Mouse (Mus musculus) right cerebral cortex, postnatal 10 days (tissue): ENCODE results near the gene Msantd3.

Experiments
- DNase-seq, 2 experiments: peaks; one replicate each; pipeline ENCODE4 v3.0.0; 2021; ENCODE audit warnings: low spot score in 2 of 2

Msantd3 gene

DNA sequence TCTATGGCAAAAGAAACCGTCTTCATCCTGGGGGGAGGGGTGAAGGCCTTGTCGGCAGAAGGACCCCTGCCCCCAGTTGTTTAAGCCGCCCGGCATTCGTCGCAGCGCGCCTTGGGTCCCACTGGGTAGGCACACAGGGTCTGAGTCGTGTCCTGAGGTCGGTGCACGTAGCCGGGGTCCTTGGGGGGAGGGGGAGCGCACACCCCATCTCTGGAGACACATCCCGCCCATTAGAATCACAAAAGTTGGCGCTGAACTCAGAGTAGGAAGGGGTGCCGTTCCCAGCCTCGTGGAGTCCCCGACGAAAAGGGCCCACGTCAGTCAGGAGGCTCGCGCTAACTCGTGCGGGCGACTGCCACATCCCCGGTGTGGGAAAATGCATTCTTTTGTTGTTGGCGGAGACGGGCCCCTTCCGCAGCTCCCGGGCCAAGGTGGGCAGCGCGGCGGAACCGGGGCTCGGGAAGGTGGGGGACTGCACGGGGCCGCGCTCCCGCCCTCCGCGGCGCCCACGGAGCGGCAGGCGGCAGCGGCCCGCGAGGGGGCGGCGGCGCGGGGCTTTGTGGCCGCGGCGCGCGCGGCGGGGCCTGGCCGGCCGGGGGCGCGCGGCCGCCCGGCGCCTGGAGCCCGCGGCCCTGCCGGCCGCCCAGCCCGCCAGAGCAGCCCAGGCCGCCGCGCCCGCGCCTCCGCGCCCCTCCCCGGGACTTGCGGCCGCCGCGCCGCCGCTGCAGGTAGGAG lies at the start of gene Msantd3:
Gene Msantd3 (plus strand): TSS at position 95 of the 735 bp plus-strand sequence.
- peak; percentile 61 to 68 for DNase-seq

DNA sequence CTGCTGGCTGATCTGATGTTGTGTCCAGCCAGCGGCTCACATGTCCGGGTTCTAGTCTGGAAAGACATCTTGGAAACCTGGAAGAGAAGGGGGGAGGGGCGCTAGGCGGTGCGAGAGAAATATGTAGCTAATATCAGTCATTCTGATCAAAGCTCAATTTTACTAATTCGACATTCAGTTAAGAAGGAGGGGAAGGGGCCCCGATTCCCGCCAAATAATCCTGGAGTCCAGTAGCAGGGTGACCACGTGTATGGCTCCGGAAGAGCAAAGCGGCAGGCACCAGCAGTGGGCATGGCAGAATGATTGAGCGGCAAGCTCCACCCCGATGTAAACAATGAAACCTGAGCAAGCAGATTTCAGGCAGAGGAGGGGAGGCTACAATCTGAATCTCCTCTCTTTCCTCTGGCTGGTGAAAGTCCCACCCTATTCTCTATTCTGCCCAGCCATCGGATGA lies 48.4 kb upstream of the Msantd3 start:
- no peak for DNase-seq

DNA sequence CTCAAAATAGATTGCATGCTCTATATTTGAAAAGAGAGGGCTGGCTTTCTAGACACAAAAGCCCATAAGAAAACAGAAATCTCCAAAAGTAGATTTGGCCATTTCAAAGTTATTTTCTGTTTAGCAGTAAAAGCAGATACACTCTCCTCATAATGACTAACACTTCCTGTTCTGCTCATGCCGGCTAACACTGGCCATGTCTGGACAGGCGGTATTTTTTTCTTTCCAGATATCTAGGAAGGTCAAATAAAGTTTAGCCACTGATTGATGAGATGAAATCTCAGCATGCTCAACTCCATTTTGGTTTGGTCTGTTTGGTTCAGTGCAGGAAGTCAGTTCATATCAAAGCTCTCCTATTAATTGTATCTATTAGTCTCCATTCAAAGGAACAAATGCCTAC lies 47.2 kb upstream of the Msantd3 start:
- DNase-seq, result no peak

DNA sequence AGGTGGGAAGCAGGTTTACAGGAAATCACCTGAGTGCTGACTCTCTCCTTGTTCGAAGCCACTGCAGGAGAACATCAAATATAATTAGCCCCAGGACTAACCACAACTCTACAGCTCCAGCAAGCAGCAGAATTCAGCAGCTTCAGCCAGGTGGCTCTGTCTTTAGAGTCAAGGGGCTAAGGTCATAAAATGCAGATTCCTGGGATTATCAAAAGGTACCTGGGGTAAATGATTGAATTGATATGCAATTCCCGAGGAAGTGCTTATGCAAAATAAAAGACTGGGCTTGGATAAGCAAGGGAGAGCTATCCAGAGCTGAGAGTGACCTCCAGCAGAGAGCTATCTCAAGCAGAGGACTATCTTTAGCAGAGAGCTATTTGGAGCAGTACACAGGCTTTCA lies 28.9 kb upstream of the Msantd3 start:
- DNase-seq, result no peak

DNA sequence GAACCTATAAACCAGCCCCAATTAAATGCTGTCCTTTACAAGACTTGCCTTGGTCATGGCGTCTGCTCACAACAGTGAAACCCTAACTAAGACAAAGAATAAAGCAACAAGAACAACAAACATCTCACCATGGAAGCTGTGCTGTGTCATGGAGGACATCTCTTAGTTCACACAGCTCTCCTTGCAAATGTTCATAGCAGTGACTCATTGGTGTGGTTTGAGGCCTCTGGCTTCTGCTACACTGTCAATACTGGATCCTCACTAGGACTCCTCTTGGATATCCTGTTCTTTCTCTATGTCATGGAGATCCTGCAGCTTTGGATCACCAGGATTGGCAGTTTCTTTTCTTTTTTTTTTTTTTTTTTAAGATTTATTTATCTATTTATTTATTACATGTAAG lies 10.2 kb upstream of the Msantd3 start:
- DNase-seq, result no peak

DNA sequence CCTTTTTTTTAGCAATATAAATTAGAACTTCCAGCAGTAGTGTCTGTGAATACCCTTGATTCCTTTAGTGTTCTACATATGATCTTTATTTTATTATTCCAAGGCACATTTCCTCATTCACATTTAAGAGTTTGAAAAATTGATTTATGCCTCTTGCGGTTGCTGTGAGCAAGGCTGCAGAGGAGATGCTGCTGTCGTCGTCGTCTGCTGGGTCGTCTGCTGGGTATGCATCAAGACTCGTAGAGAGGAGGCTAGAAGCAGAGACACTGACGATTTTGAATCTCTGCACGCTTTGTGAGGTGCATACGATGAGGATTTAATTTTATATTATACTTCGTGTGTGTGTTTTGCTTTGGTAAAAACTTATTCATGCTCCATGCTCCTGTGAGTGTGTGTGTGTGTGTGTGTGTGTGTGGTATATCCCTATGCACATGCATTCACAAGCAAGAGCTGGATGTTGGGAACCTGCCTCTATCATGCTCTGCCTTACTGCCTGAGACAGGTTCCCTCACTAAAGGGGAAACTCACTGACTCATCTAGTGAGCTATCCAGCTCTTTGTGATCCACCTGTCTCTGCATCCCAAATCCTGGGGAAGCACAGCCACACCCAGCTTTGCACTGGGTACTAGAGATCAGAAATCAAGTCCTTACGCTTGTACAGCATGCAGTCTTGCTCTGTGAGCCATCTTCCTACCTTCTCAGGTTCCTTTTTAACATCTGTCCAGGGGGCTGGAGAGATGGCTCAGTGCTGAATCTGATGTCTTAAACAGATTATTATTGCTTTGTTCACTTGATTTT lies 7.7 kb upstream of the Msantd3 start:
- DNase-seq, result no peak

DNA sequence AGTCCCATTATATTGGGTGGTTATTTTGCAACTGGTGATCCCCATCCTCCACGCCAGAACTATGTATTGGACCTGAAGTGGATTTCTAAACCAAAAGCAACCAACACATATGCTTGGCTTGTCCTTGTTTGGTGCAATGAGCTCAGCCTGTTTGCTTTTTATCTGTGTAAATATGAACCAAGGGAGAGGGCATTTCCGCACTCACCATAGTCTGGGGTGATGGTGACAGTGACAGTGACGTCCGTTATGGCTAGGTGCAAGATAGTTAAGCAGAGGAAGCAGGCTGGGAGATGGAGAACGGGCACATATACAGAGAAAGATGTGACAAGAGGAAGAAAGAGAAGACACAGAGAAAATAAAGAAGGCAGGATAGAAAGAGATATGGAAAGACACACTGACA lies 3.5 kb upstream of the Msantd3 start:
- DNase-seq, result no peak

DNA sequence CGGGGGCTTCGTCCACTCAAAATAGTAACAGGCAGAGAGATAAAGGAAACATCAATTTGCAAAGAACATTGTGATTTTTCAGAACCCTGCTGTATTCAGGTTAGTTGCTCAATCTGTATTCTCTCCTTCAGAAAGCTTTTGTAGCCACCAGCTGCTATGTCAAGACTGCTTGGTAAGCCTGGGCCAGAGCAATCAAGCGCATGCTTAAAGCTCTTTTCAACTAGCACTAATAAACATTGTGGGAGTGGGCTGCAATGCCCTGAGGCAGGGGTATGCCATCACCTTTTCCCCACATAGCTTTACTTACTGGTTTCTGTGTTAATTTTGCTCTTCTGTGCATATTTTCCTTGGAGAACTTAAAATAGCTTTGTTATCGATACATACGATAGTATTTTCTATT lies 2.7 kb upstream of the Msantd3 start:
- DNase-seq, result no peak

DNA sequence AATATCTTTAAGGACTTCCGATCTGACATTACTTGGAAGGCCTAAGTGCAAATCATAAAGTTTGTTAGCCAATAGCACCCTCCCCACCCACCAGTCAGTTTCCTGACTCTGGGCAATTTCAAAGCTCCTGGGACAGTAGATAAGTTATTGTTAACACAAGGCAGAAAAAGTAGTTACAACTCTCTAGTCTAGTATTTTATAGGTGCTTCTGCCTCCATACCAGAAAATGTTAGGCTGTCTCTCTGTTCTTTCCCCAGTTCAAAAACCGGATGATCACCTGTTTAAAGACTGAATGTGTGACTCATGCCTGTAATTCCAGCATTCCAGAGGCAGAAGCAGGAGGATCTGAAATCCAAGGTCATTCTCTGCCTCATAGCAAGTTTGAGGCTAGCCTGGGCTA lies 1.2 kb upstream of the Msantd3 start:
- DNase-seq, result no peak

DNA sequence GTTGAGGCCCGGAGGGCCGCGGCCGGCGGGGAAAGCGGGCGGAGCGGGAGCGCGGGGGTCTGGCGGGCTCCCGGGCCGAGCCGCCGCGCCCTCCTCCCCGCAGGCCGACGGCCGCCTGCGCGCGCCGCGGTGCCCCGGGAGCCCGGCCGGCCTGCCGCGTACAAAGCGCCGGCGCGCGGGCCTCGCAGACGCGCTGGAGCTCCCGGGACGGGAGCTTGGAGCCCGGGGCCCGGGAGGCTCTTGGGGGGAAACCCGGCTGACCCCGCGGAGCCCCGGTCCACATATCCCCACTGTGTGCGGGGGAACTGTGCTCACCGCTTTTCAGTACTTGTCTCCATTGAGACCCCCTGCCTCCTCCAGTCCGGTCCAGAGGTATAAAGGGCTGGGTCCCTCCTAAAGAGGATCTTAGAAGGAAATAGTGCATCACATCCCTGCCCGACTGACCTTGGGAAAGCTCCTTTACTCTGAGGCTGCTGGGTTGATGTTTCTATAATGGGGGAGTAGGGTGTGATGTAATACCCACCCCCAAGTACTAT lies 909 bp downstream of the Msantd3 start:
- peak in 1 of 2 experiments; percentile 34 for DNase-seq

DNA sequence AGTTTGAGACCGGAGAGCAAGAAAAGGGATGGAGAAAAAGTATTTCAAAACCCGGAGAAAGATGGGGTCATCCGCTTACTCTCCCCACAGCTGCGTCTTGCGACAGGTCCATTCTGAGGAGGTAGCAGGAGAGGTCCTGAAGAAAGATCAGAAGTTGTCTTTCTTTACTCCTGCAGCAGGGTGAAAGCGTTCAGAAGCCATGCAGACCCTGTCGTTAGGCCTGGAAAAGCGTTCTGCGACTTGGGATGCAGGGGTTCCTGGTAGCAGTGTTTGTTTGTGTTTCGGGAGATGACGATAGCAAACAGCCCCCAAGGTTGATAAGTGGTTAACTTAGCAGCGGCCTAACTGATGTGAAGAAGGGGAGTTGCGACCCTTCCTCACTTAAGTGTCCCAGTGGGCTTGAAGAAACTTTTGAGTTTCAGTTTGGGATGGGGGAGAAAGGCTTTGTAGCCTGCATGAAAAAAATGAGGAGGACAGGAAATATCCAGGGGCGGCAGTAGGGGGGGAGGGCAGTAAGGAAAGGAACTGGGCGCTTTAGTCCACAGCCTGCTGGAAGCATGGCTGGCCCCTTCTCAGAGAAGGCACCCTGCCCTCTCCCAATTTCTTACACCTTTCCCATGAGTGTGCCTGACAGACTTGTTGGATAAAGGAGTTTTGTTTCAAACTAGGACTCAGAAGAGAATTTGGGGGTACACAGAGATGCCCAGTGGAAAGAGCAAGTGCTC lies 2.0 kb downstream of the Msantd3 start:
- DNase-seq, result peak in 1 of 2 experiments; percentile 17

DNA sequence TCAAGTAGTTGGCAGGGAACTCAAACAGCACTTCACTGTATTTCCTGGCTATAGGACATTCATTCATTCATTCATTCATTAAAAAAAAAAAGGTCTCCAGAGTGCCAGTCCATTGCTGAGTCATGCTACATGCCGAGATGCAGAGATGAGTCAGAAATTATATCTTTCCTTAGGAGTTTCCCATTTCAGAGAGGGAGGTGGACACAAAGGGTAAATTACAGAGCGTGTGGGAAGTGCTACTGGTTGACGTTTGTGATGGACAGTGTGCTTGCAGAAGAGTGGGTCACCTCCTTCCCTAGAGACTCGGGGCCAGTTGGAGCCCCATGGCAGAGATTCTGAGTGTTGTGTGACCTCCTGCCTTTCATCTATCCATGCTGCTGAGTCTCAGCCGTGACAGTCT lies 2.6 kb downstream of the Msantd3 start:
- no peak for DNase-seq

DNA sequence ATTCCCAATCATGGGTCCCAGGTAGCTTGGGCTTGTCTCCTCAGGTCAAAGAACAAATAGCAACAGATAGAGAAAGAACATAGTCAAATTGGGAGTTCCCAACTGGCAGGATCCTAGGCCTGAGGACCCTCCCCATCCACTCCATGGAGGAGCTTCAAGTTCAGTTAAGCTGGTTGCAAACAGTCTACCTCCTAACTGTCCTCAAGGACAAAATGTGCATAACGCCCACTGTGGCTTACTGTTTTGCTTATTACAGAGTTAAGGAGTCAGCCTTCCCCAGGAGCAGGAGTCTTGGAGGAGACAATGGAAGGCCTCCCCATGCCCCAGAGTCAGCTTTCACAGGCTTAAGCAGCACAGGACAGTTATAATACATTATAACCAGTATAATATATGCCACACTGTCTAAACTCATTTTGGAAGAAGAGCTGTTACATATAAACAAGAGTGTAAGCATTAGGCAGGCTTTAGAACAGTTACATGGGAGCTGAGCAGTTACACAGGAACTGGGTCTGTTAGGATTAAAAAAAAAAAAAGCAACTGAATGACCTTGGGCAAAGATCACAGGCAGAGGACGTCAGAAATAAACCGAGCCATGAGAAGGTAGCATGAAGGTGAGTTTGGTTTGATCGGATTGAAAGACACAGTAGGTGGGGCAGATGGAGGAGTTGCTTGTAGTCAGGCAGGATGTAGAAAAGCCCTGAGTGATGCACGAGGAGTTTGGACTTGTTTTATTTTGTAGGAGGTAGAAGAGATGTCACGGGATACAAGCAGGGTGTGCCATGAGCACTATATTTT lies 3.5 kb downstream of the Msantd3 start:
- no peak for DNase-seq

DNA sequence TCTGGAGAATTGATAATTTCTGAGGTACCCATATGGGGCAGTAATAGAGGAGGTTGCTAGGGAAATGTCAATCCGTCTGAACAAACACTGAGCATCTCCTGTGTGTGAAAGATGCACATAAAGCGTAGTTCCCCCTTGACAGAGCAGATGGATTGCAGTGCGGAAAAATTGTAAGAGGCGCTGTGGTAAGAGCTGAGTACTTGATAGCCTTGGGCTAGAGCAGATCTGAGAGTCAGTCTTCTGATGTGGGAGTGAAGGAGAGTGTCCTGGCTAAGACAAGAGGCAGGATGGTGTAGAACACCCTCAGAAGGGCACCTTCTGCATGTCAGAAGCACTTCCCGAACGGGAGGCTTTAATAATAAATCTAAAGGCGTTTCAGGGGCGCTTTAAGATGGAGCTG lies 4.4 kb downstream of the Msantd3 start:
- peak in 1 of 2 experiments; percentile 11 for DNase-seq

DNA sequence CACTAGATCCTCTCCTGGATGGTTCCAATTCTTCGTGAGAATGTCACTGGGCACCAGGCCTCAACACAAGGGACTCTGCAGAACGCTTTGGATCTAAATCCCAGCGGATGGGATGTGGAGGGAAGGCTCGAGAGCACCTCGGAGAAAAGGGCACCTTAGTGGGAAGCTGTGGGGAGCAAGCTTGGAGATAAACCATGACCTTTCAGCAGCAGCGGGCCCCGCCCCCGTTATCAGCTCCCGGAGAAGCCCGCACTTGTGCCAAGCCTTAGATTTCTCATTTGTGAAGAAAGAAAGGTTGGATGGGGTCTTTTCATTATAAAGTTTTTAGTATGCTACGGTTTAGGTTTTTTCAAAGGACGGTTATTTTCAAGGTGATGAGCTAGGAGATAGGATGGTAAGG lies 6.2 kb downstream of the Msantd3 start:
- no peak for DNase-seq

DNA sequence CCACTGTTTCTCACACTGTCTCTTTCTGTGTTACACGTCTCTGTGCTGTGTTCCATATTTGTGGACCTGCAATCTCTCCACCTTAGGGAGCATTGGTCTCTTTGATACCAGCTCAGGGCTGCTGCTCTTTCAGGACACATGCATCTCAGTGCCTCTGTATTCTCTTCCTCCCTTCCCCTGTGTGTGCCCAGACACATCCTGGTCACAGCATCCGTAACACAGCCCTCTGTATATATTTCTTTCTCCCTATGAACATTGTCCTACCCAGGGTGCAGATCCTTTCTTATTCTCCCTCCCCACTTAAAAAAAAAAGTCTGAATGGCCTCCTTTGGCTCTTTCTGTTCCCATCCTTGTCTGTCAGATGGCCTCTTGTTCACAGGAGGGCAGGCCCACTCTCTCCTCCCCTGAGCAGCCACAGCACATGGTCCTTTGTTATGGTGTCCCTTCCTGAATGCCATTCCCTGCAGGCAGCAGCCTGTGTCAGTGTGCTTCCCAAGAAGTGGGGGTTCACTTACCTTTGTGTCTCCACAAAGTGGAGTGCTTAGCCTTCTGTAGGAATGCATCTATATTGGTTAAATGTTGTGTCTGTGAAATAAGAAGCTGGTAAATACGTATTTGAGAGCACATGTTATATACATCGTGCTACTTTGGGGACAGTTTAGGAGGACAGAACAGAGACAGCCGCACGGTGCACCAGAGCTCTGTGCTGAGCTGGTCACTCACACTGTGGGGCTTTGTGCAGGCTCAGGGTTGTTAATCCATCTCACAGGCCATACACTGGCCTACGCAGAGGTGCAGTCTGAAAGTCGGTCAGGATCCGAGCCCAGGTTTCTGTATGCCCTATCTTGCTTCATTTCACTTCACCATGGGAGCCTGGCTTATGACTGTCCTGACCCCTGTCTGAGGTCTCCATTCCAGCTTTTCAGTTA lies 7.1 kb downstream of the Msantd3 start:
- DNase-seq, result no peak

DNA sequence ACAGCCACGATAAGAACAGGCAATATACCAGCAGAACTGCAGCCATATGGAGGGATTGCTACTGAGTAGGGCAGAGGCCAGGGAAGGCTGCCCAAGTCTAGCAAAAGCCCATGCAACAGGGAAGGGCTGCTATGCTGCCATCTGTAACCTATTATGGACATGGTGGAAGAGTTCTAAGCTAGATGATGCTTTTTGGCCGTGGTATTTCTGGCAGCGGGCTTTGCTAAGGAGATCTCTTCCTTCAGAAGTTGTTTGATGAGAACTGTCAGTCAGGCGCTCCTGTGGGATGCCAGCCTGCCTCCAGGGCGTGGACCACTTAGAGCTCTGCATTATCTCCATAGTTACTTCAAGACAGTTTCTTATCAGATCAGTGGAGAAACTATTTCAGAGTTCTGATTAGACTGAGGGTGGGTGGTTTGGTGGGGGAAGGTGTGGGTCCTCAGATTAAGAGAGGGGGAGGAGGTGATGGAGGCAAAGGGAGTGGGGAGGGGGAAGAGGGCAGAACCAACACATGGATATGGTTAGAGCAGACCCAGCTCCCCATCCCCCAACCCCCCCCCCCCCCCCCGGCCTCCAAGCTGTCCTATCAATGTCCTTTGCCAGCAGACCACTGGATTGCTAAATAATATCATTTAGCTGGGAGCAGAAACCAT lies 8.8 kb downstream of the Msantd3 start:
- DNase-seq, result no peak

DNA sequence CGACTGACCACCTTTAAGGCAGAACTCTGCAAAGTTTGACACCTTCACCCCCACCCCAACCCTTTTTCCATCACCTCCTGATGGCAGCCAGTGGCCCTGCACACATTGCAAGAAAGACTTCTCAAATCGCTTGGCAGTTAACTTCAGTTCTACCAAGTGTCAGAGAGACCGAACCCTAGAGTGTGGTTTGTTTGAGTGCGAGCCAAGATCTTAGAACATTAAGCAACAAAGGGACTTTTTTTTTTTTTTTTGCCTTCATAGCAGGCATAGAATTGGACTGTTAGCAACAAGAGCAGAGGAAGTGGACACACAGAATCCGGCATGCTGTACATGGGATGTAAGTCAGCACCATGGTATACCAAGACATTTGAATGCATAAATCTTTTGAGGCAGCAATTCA lies 9.9 kb downstream of the Msantd3 start:
- DNase-seq, result no peak

DNA sequence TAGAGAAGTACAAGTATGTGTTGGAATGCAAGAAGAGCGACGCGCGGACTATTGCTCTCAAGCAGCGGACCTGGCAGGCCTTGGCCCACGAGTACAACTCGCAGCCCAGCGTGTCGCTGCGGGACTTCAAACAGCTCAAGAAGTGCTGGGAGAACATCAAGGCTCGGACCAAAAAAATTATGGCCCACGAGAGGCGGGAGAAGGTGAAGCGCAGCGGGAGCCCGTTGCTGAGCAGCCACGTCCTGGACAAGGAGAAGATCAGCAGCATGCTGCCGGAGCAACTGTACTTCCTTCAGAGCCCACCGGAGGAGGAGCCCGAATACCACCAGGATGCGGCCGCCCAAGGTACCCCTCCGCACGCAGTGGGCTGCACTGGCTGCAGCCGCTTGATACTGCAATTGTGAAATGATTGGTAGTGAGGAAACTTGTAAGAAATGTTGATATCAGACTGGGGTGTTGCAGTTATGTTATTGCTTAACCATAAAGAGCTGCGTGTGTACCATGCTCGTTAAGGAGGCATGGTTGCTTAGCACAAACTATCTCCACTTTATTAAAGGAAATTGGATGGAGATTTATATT lies 12.8 kb downstream of the Msantd3 start:
- DNase-seq, result peak; percentile 47 to 54
